Mouse (Mus musculus) cortical plate, adult 2 months (tissue): ENCODE measurements around the gene 4930402H24Rik.

Experiments used
- CTCF ChIP-seq: fragments of 200-500 bp; IDR thresholded peaks from 2 replicates; pipeline ENCODE4 v1.5.1; 2011; ENCODE audit warnings: mild to moderate bottlenecking, control low read depth, low read length; ENCODE audit not compliant: insufficient read depth; ENCODE audit errors: extremely low read depth
- POLR2A ChIP-seq: fragments of 200-500 bp; IDR thresholded peaks from 2 replicates; pipeline ENCODE4 v1.6.1; 2011; ENCODE audit warnings: mild to moderate bottlenecking, low read length, control low read depth; ENCODE audit not compliant: insufficient read depth; ENCODE audit errors: extremely low read depth

GRCm38 (mm10) chr2:130852964-130853363 is 53.2 kb downstream of the 4930402H24Rik start:
- TF ChIP-seq CTCF (no peak), POLR2A (no peak)
